ENCODE assay signal across 14 mouse cellular contexts in the genomic region with DNA sequence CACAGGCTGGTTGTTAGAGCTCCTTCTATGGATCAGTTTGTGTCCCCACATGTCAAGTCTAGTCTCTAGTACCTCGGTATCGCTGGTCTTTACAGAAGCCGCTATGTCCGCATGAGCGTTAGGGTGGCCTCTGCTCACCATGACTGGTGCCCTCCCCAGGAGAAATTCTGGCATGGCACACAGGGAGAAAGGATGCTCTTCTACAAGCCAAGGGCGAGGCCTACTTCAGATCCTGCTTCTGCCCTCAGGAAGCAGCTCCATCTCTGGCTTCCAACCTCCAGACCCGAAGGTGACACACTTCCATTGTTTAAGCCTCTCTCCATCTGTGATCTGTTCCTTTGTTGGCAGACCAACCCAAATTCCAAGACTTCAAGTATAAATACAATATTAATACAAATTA.
"Had no signal": no experiment of that assay in that cellular context is flagged by ENCODE, and none has a peak within 500 bp of the region (broad histone marks: within the 10 kb centered on the region; RNA-seq: fewer than 3 reads in every experiment).

No protein-coding gene starts in this region.

- H3K4me3 ChIP-seq: layer of hippocampus, adult 2 months; liver, embryonic 15.5 days; midbrain, embryonic 10.5 days; myocyte; neural tube, embryonic 15.5 days had no signal

- H3K27me3 ChIP-seq: liver, embryonic 15.5 days; neural tube, embryonic 15.5 days had no signal

- H3K9ac ChIP-seq: liver, embryonic 15.5 days; neural tube, embryonic 15.5 days had no signal

- H3K36me3 ChIP-seq: liver, embryonic 15.5 days; midbrain, embryonic 10.5 days; neural tube, embryonic 15.5 days had no signal

- H3K4me1 ChIP-seq: neural tube, embryonic 15.5 days had no signal

- H3K4me2 ChIP-seq: liver, embryonic 11.5 days; liver, embryonic 15.5 days; neural tube, embryonic 15.5 days had no signal

- DNase-seq: lung, adult 2 months; lung, postnatal 14 days; midbrain, embryonic 14.5 days; right cerebral cortex, adult 18-20 months; right cerebral cortex, postnatal 25 days; thymus, postnatal 4 days had no signal

- H3K9me3 ChIP-seq: liver, embryonic 15.5 days; midbrain, embryonic 10.5 days; neural tube, embryonic 15.5 days had no signal

- H3K27ac ChIP-seq: layer of hippocampus, adult 2 months; liver, embryonic 15.5 days; midbrain, embryonic 10.5 days; neural tube, embryonic 15.5 days; stomach, postnatal 0 days had no signal

- ATAC-seq: intestine, postnatal 0 days had no signal
